Mouse (Mus musculus) CH12.LX (cell line): ENCODE measurements around the gene Cst6.

Experiments used
- CHD1 ChIP-seq: IDR thresholded peaks from 2 replicates; pipeline ENCODE4 v1.6.1; 2012; ENCODE audit warnings: low read depth, low read length, improper control_type of control experiment, inconsistent platforms
- CHD2 ChIP-seq: IDR thresholded peaks from 2 replicates; pipeline ENCODE4 v1.6.1; 2011; ENCODE audit warnings: low read length, improper control_type of control experiment
- CTCF ChIP-seq, 2 experiments: IDR thresholded peaks in 1 of 2; conservative IDR thresholded peaks in 1 of 2; 2 replicates each; pipeline ENCODE4 v1.5.1; 2011 to 2012; ENCODE audit warnings: low read depth in 2 of 2, low read length in 2 of 2, improper control_type of control experiment in 1 of 2, inconsistent platforms in 1 of 2, mild to moderate bottlenecking in 1 of 2, moderate library complexity in 1 of 2
- EP300 ChIP-seq: IDR thresholded peaks from 2 replicates; pipeline ENCODE4 v1.6.1; 2011; ENCODE audit warnings: low read length, improper control_type of control experiment
- ETS1 ChIP-seq: conservative IDR thresholded peaks from 2 replicates; pipeline ENCODE4 v1.6.1; 2012; ENCODE audit warnings: low read depth, mild to moderate bottlenecking, inconsistent platforms, low read length, improper control_type of control experiment, moderate library complexity
- GABPA ChIP-seq: IDR thresholded peaks from 2 replicates; pipeline ENCODE4 v1.6.1; 2012; ENCODE audit warnings: low read depth, low read length, improper control_type of control experiment, inconsistent platforms; ENCODE audit not compliant: insufficient replicate concordance
- MAFK ChIP-seq: IDR thresholded peaks from 2 replicates; pipeline ENCODE4 v1.6.1; 2011; ENCODE audit warnings: low read length, improper control_type of control experiment; ENCODE audit not compliant: insufficient replicate concordance
- MAX ChIP-seq: IDR thresholded peaks from 2 replicates; pipeline ENCODE4 v1.6.1; 2011; ENCODE audit warnings: low read length, improper control_type of control experiment
- POLR2A ChIP-seq: IDR thresholded peaks from 2 replicates; pipeline ENCODE4 v1.6.1; 2011; ENCODE audit warnings: low read depth, mild to moderate bottlenecking, improper control_type of control experiment, low read length
- RAD21 ChIP-seq: IDR thresholded peaks from 2 replicates; pipeline ENCODE4 v1.6.1; 2011; ENCODE audit warnings: low read depth, mild to moderate bottlenecking, low read length, improper control_type of control experiment, moderate library complexity
- RCOR1 ChIP-seq: conservative IDR thresholded peaks from 2 replicates; pipeline ENCODE4 v1.6.1; 2012; ENCODE audit warnings: low read depth, mild to moderate bottlenecking, inconsistent platforms, low read length, improper control_type of control experiment

DNA sequence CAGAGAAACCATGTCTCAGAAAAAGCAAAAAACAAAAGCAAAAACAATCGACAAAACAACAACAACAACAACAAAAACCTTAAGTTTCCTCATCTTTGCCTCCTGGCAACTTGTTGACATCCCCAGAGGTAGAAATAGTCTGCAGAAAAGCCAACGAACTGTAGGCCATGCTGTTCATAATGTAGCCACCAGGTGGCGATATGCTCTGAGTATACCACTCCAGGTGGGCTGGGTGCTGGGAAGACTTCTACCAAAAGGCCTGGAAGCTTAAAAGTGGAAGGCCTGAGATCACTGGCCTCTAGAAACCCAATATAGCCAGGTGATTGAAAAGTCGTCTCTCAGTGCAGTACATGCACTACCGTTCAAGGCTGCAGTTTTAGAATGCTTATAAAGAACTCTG, 11.4 kb downstream of the Cst6 start:
- TF ChIP-seq POLR2A (no peak), CTCF (conservative IDR thresholded peaks at IDR 0.05 in 1 of 2, IDR thresholded peaks at IDR 0.05 in 1 of 2; ENCODE audit: low read depth in 2 of 2, low read length in 2 of 2) (peak; percentile 93 to 97), CHD1 (no peak), MAX (no peak), EP300 (no peak), RAD21 (peak; percentile 77), CHD2 (no peak), GABPA (no peak), RCOR1 (no peak), ETS1 (no peak), MAFK (no peak)
